Mouse (Mus musculus) liver, postnatal 0 days (tissue): ENCODE results near the gene Klhdc10. TPM values are rescaled to one million over a fixed set of nuclear protein-coding genes. Genes with fewer than 3 reads are reported as not detected.

Experiments
- ATAC-seq: fragments of 200-750 bp; cut with Nextera tagmentation; 2 replicates; pipeline ENCODE4 v1.8.0; 2017; ENCODE audit warnings: mild to moderate bottlenecking, moderate library complexity
- DNase-seq: peaks from one replicate; pipeline ENCODE4 v3.0.0-alpha.2; 2016
- H3K27ac ChIP-seq: fragments of 300-500 bp; sonication (generic); 2 replicates; pipeline ENCODE4 v1.5.1; 2014; ENCODE audit warnings: antibody characterized with exemption, moderate library complexity, mild to moderate bottlenecking, low read depth
- H3K27me3 ChIP-seq: fragments of 300-500 bp; sonication (generic); 2 replicates; pipeline ENCODE4 v1.6.1; 2014; ENCODE audit warnings: low read length, control low read depth, mixed read lengths; ENCODE audit not compliant: insufficient read depth
- H3K36me3 ChIP-seq: fragments of 300-500 bp; sonication (generic); replicated peaks from 2 replicates; pipeline ENCODE4 v1.6.1; 2014; ENCODE audit warnings: mild to moderate bottlenecking, control low read depth, low read length, moderate library complexity, mixed read lengths; ENCODE audit not compliant: insufficient read depth
- H3K4me1 ChIP-seq: fragments of 300-500 bp; sonication (generic); 2 replicates; pipeline ENCODE4 v1.6.1; 2014; ENCODE audit warnings: antibody characterized with exemption, mild to moderate bottlenecking, control low read depth; ENCODE audit not compliant: insufficient read depth
- H3K4me2 ChIP-seq: fragments of 300-500 bp; sonication (generic); 2 replicates; pipeline ENCODE4 v1.6.1; 2014; ENCODE audit warnings: low read depth, mild to moderate bottlenecking, low read length, moderate library complexity, mixed read lengths
- H3K4me3 ChIP-seq: fragments of 300-500 bp; sonication (generic); 2 replicates; pipeline ENCODE4 v1.5.1; 2014; ENCODE audit warnings: low read depth, low read length
- H3K9ac ChIP-seq: fragments of 300-500 bp; sonication (generic); replicated peaks from 2 replicates; pipeline ENCODE4 v1.6.1; 2014; ENCODE audit warnings: mild to moderate bottlenecking, moderate library complexity
- H3K9me3 ChIP-seq: fragments of 300-500 bp; sonication (generic); 2 replicates; pipeline ENCODE4 v1.6.1; 2016; ENCODE audit warnings: mild to moderate bottlenecking, control low read depth, low read length, mixed read lengths
- CTCF ChIP-seq: sonication (generic); IDR thresholded peaks from 2 replicates; pipeline ENCODE4 v1.5.1; 2016; ENCODE audit warnings: antibody characterized with exemption, low read depth
- EP300 ChIP-seq: IDR thresholded peaks from 2 replicates; pipeline ENCODE4 v1.6.1; 2016; ENCODE audit warnings: antibody characterized with exemption, low read depth, mild to moderate bottlenecking
- WGBS: fragments of 180-500 bp; shearing (Covaris S2); extraction: QIAGEN DNeasy Blood & Tissue Kit; methylation state at CpG from one replicate; pipeline ENCODE4 v1.1.7; 2014; ENCODE audit not compliant: insufficient replicate concordance; 5-methylcytosine and 5-hydroxymethylcytosine counted together
- polyA plus RNA-seq: library from polyadenylated mRNA; unstranded; fragments of >200 nt; fragmentation: Nextera tagmentation; extraction: Ambion mirVana; gene quantifications from 2 replicates; pipeline ENCODE4 v1.2.1, GENCODE M21; 2015

Klhdc10 gene
- polyA plus RNA-seq, 1 experiment from 2014 or later, result 6.4 TPM

DNA sequence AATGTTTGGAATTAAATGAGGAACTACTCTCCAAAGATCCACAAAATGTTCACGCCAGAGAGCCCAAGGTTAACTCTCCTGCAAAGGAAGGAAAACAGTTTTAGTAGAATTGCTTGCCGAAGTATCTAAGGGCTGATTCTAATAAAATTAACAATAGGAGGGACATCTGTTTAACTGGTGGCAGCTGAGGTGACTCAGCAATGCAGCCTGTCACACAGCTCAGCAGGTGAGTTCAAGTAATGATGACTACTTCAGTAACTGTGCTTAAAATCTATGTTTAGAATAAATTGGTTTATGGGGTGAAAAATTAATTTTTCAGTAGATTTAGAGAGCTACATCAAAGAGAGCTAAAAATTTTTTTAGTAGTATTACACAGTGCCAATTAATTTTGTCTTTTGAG lies 81.2 kb downstream of the Klhdc10 start:
- no peak for DNase-seq
- Histone ChIP-seq H3K27me3 (no peaks in the 10 kb centered on the region), H3K9ac (no peak overlapping the region), H3K36me3 (peaks cover 84% of the 10 kb centered on the region), H3K4me1 (peaks cover 3% of the 10 kb centered on the region; the same call in 1 of the 2 replicates), H3K27ac (no peak overlapping the region), H3K4me3 (no peak overlapping the region), H3K4me2 (no peak overlapping the region), H3K9me3 (no peaks in the 10 kb centered on the region)
- WGBS, result 89% methylated on average over 2 of the region's 2 CpGs
- TF ChIP-seq EP300 (no peak), CTCF (no peak)
- ATAC-seq, result no peak

DNA sequence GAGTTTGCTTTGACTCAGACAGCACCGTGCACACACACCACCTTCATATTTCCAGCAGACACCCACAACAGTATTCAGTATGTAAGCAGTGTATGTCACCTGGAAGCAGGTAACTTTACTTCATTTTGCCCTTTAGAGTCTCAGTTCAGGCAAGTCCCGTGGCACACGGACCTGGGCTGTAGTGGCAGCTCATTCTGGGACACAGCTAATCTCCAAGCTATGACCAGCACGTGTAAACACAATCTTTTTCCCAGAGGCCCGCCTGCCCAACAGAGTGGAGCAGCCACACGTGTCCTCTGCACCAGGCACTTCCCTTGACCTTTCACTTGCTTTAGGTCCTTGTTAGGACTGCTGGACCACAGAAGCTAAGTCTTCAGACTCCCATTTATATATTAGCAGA lies 84.8 kb downstream of the Klhdc10 start:
- no peaks in the 10 kb centered on the region for H3K27me3 ChIP-seq
- no peaks in the 10 kb centered on the region for H3K4me1 ChIP-seq
- H3K9ac ChIP-seq, result no peak overlapping the region
- H3K36me3 ChIP-seq, result peaks cover 77% of the 10 kb centered on the region
- H3K4me2 ChIP-seq, result no peak overlapping the region
- no peaks in the 10 kb centered on the region for H3K9me3 ChIP-seq
- ATAC-seq (no peak), DNase-seq (no peak)
- no peak overlapping the region for H3K27ac ChIP-seq
- no peak overlapping the region for H3K4me3 ChIP-seq
- WGBS, result 86% methylated on average over 6 of the region's 6 CpGs
- TF ChIP-seq CTCF, result no peak

DNA sequence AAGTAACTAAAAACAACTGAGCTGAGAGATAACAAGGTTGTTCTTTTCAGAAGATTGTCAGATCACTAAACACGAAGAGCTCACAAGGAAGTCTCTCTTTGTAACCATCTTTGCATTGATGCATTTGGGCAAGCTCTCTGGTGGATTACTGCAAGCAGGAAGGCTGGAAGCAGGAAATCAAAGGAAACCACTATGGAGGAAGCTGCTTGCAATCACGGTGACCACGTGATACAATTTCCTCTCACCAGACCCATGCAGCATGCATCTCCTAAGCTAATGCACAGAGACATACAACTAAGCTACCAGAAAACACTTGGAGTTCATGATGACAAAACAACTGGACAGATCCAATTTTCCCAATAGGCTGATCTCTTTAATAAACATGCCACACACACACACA lies 97.4 kb downstream of the Klhdc10 start:
- 41% methylated on average over 3 of the region's 3 CpGs for WGBS
- Histone ChIP-seq H3K4me1 (no peaks in the 10 kb centered on the region), H3K27ac (no peak overlapping the region), H3K27me3 (no peaks in the 10 kb centered on the region), H3K36me3 (peaks cover 53% of the 10 kb centered on the region), H3K4me3 (no peak overlapping the region), H3K9ac (no peak overlapping the region), H3K9me3 (no peaks in the 10 kb centered on the region), H3K4me2 (no peak overlapping the region)
- ATAC-seq, result no peak
- TF ChIP-seq CTCF, result no peak
- no peak for TF ChIP-seq EP300
- no peak for DNase-seq

Other genes starting within 250 kb of the Klhdc10 start
- gene Ube2h, start 97.3 kb upstream of the Klhdc10 start, polyA plus RNA-seq, result 18.2 and 23.5 TPM in 2 replicates
- gene Zc3hc1, start 10.8 kb upstream of the Klhdc10 start, polyA plus RNA-seq, result 12.5 and 14.4 TPM in 2 replicates
- 10.8 and 12.6 TPM in 2 replicates for gene Tmem209, start 107.9 kb downstream of the Klhdc10 start, polyA plus RNA-seq
- not detected in 2 replicates for gene Ssmem1, start 108.0 kb downstream of the Klhdc10 start, polyA plus RNA-seq
- 0.63 and 2.1 TPM in 2 replicates for gene Cpa2, start 139.7 kb downstream of the Klhdc10 start, polyA plus RNA-seq
- gene Cpa4, start 166.5 kb downstream of the Klhdc10 start, polyA plus RNA-seq, result 0.05 TPM in 1 of 2 replicates, not detected in the other
- gene Cpa5, start 209.1 kb downstream of the Klhdc10 start, polyA plus RNA-seq, result not detected in 2 replicates
- gene Cpa1, start 237.3 kb downstream of the Klhdc10 start, polyA plus RNA-seq, result 0.15 and 2.7 TPM in 2 replicates